Mouse (Mus musculus): ENCODE measurements around the gene Zmynd8. TPM values are rescaled to one million over a fixed set of nuclear protein-coding genes. Genes with fewer than 3 reads are reported as not detected.

The Zmynd8 gene
- polyA plus RNA-seq (2014; fragmentation: Nextera tagmentation; extraction: Ambion mirVana): 52.9 and 54.5 TPM in 2 replicates

DNA sequence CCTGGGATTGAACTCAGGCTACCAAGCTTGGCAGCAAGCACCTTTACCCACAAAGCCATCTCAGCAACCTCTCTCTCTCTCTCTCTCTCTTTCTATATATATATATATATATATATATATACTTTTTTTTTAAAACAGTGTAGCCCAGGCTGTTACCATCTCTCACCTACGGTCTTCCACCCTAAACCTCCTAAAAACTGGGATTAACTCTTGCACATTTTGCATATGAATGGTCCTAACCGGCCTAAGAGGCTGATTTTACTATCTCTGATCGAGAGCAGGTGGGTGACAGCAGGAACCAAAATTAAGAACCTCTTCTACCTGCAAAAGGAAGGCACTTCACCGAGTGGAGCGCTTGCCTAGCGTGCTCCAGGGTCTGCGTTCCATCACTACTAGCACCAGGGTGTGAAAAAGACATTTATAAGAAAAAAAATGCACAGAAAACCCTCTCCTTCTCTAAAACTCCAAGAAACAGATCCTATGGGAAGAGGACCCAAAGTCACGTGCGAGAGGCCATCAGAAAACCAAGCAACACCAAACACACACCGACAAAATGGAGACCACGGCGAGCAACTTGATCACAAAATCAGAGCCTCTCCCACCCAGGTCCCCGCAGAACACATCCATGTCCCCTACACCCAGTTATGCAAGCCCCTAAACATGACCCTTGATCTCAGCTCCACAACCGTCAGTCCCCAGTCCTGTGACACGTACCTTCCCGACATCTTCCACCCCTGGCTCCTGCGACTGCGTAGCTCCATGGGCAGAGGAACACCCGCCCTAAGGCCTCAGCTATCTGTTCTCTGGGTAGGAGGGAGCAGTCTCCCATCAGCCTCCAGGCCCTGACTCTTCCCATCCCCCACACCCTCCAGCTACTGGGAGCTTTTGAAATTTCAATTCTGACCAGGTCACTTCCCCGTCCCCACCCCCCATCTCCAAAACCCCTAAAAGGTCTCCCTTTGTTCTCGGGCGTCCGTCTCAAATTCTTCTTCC is at the start of gene Zmynd8:
TSS of gene Zmynd8 (minus strand) at position 815 of the 993 bp plus-strand sequence.
- ATAC-seq (ENCODE audit: insufficient read depth, low FRiP score, low TSS enrichment): no peak
- Histone ChIP-seq H3K9ac (ENCODE audit: low read length) (peak within 1 kb of the TSS; percentile 54), H3K4me2 (ENCODE audit: low read depth) (peak within 1 kb of the TSS; percentile 34), H3K4me3 (ENCODE audit: low read depth, low read length) (peak within 1 kb of the TSS; percentile 16), H3K36me3 (ENCODE audit: control insufficient read depth, insufficient read depth, low read length) (no peaks in the 10 kb centered on the region; the same call in 1 of the 2 replicates), H3K27ac (ENCODE audit: low read depth, low read length) (0 out of 2 replicates have a peak within 1 kb of the TSS, but pooled peaks have one; percentile 46), H3K9me3 (ENCODE audit: control insufficient read depth, low read length) (no peaks in the 10 kb centered on the region), H3K4me1 (ENCODE audit: control insufficient read depth, insufficient read depth, low read length) (peaks cover 16% of the 10 kb centered on the region), H3K27me3 (ENCODE audit: control insufficient read depth, insufficient read depth, low read length) (no peaks in the 10 kb centered on the region)
- peak; percentile 61 for DNase-seq (ENCODE audit: low spot score)
- 17% methylated on average over 23 of the region's 23 CpGs for WGBS

- Histone ChIP-seq H3K4me1 (ENCODE audit: control insufficient read depth, insufficient read depth, low read length) (no peaks in the 10 kb centered on the region), H3K4me2 (ENCODE audit: low read depth) (no peak overlapping the region), H3K27ac (ENCODE audit: low read depth, low read length) (no peak overlapping the region), H3K9ac (ENCODE audit: low read length) (no peak overlapping the region), H3K9me3 (ENCODE audit: control insufficient read depth, low read length) (no peaks in the 10 kb centered on the region), H3K4me3 (ENCODE audit: low read depth, low read length) (no peak overlapping the region), H3K27me3 (ENCODE audit: control insufficient read depth, insufficient read depth, low read length) (no peaks in the 10 kb centered on the region), H3K36me3 (ENCODE audit: control insufficient read depth, insufficient read depth, low read length) (no peaks in the 10 kb centered on the region)
- ATAC-seq (ENCODE audit: insufficient read depth, low FRiP score, low TSS enrichment) (no peak), DNase-seq (ENCODE audit: low spot score) (no peak)
- 81% methylated on average over 1 of the region's 1 CpGs for WGBS
Observed at GRCm38 (mm10) chr2:165948007-165948406, 49.2 kb upstream of the Zmynd8 start.

GRCm38 (mm10) chr2:165946046-165946564 is 47.3 kb upstream of the Zmynd8 start:
- Histone ChIP-seq H3K9ac (ENCODE audit: low read length) (no peak overlapping the region), H3K4me1 (ENCODE audit: control insufficient read depth, insufficient read depth, low read length) (no peaks in the 10 kb centered on the region), H3K27ac (ENCODE audit: low read depth, low read length) (no peak overlapping the region), H3K27me3 (ENCODE audit: control insufficient read depth, insufficient read depth, low read length) (no peaks in the 10 kb centered on the region), H3K4me3 (ENCODE audit: low read depth, low read length) (no peak overlapping the region), H3K9me3 (ENCODE audit: control insufficient read depth, low read length) (no peaks in the 10 kb centered on the region), H3K36me3 (ENCODE audit: control insufficient read depth, insufficient read depth, low read length) (no peaks in the 10 kb centered on the region), H3K4me2 (ENCODE audit: low read depth) (no peak overlapping the region)
- ATAC-seq (ENCODE audit: insufficient read depth, low FRiP score, low TSS enrichment) (no peak), DNase-seq (ENCODE audit: low spot score) (no peak)
- 90% methylated on average over 1 of the region's 1 CpGs for WGBS

DNA sequence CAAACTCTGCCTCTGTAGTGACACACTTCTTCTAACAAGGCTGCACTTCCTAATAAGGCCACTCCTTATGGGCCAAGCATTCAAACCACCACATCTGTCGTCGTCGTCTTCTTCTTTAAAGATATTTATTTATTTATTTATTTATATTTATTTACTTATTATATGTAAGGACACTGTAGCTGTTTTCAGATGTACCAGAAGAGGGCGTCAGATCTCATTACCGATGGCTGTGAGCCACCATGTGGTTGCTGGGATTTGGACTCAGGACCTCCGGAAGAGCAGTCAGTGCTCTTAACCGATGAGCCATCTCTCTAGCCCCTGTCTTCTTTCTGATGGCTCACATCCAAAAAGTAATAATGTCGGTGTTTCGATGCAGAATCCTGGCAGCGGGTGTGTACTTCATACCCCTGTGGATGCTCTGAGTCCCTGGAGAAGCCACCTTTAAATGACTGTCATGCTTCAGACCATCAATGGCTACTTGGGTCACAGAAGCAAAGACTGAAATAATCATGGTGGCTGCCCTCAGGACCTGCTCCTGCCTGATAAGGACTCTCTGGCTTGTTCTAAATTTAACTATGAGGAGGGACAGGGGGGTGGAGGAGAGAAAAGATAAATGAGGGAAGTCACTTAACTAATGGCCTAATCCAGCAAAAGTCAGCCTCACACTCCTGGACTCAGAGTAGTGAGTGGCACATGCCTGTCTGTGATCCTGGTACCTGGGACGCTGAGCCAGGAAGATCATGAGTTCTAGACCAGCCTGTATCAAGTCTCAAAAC is 45.9 kb upstream of the Zmynd8 start:
- no peak overlapping the region for H3K27ac ChIP-seq (ENCODE audit: low read depth, low read length)
- no peaks in the 10 kb centered on the region for H3K4me1 ChIP-seq (ENCODE audit: control insufficient read depth, insufficient read depth, low read length)
- ATAC-seq (ENCODE audit: insufficient read depth, low FRiP score, low TSS enrichment): no peak
- no peaks in the 10 kb centered on the region for H3K9me3 ChIP-seq (ENCODE audit: control insufficient read depth, low read length)
- no peaks in the 10 kb centered on the region for H3K27me3 ChIP-seq (ENCODE audit: control insufficient read depth, insufficient read depth, low read length)
- no peak overlapping the region for H3K4me2 ChIP-seq (ENCODE audit: low read depth)
- no peak overlapping the region for H3K4me3 ChIP-seq (ENCODE audit: low read depth, low read length)
- H3K36me3 ChIP-seq (ENCODE audit: control insufficient read depth, insufficient read depth, low read length): no peaks in the 10 kb centered on the region
- no peak overlapping the region for H3K9ac ChIP-seq (ENCODE audit: low read length)
- DNase-seq (ENCODE audit: low spot score): no peak
- 80% methylated on average over 11 of the region's 11 CpGs for WGBS

- H3K4me1 ChIP-seq (ENCODE audit: control insufficient read depth, insufficient read depth, low read length): no peaks in the 10 kb centered on the region
- no peak overlapping the region for H3K4me3 ChIP-seq (ENCODE audit: low read depth, low read length)
- 98% methylated on average over 2 of the region's 2 CpGs for WGBS
- no peak overlapping the region for H3K9ac ChIP-seq (ENCODE audit: low read length)
- DNase-seq (ENCODE audit: low spot score): no peak
- no peaks in the 10 kb centered on the region for H3K36me3 ChIP-seq (ENCODE audit: control insufficient read depth, insufficient read depth, low read length)
- no peaks in the 10 kb centered on the region for H3K9me3 ChIP-seq (ENCODE audit: control insufficient read depth, low read length)
- no peak overlapping the region for H3K27ac ChIP-seq (ENCODE audit: low read depth, low read length)
- no peaks in the 10 kb centered on the region for H3K27me3 ChIP-seq (ENCODE audit: control insufficient read depth, insufficient read depth, low read length)
- H3K4me2 ChIP-seq (ENCODE audit: low read depth): no peak overlapping the region
- ATAC-seq (ENCODE audit: insufficient read depth, low FRiP score, low TSS enrichment): no peak
Observed at GRCm38 (mm10) chr2:165943113-165943512, 44.3 kb upstream of the Zmynd8 start.

GRCm38 (mm10) chr2:165936106-165936505 is 37.3 kb upstream of the Zmynd8 start:
- no peak overlapping the region for H3K9ac ChIP-seq (ENCODE audit: low read length)
- WGBS: 65% methylated on average over 12 of the region's 12 CpGs
- H3K4me1 ChIP-seq (ENCODE audit: control insufficient read depth, insufficient read depth, low read length): no peaks in the 10 kb centered on the region
- no peaks in the 10 kb centered on the region for H3K36me3 ChIP-seq (ENCODE audit: control insufficient read depth, insufficient read depth, low read length)
- no peaks in the 10 kb centered on the region for H3K9me3 ChIP-seq (ENCODE audit: control insufficient read depth, low read length)
- H3K4me3 ChIP-seq (ENCODE audit: low read depth, low read length): no peak overlapping the region
- no peak overlapping the region for H3K4me2 ChIP-seq (ENCODE audit: low read depth)
- DNase-seq (ENCODE audit: low spot score) (no peak), ATAC-seq (ENCODE audit: insufficient read depth, low FRiP score, low TSS enrichment) (no peak)
- no peak overlapping the region for H3K27ac ChIP-seq (ENCODE audit: low read depth, low read length)
- H3K27me3 ChIP-seq (ENCODE audit: control insufficient read depth, insufficient read depth, low read length): no peaks in the 10 kb centered on the region

DNA sequence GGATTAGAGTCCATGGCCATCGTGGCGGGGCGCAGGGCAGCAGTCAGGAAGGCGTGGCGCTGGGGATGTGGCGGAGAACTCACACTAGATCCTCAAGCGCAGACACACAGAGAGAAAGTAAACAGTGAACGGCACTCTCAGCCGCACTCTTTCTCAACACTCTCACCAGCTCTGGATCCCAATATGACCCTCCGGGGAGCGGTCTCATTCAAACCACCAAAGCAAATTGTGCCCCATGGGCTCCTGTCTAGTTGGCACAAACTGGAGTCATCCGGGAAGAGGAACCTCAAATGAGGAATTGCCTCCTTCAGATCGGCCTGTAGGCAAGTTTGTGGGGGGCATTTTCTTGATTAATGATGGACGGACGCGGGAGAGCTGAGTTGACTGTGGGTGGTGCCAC is 28.9 kb upstream of the Zmynd8 start:
- Histone ChIP-seq H3K36me3 (ENCODE audit: control insufficient read depth, insufficient read depth, low read length) (no peaks in the 10 kb centered on the region), H3K4me3 (ENCODE audit: low read depth, low read length) (no peak overlapping the region), H3K9ac (ENCODE audit: low read length) (no peak overlapping the region), H3K9me3 (ENCODE audit: control insufficient read depth, low read length) (no peaks in the 10 kb centered on the region), H3K27me3 (ENCODE audit: control insufficient read depth, insufficient read depth, low read length) (no peaks in the 10 kb centered on the region), H3K4me1 (ENCODE audit: control insufficient read depth, insufficient read depth, low read length) (no peaks in the 10 kb centered on the region), H3K4me2 (ENCODE audit: low read depth) (no peak overlapping the region), H3K27ac (ENCODE audit: low read depth, low read length) (no peak overlapping the region)
- ATAC-seq (ENCODE audit: insufficient read depth, low FRiP score, low TSS enrichment): no peak
- DNase-seq (ENCODE audit: low spot score): no peak
- WGBS: 96% methylated on average over 16 of the region's 16 CpGs

DNA sequence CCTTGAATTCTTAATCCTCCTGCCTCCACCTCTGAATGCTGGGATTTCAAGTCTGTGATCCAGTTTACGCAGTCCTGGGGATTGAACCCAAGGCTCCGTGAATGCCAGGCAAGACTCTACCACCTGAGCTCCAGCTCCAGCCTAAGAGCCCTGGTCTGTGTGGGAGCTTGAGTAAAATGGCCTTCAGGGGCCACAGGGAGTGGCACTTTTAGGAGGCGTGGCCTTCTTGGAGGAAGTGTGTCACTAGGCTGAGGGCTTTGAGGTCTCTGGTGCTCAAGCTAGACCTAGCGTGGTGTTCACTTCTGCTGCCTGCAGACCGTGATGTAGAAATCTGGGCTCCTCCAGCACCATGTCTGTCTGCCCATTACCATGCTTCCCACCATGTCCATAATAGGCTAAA is 27.4 kb upstream of the Zmynd8 start:
- Histone ChIP-seq H3K27me3 (ENCODE audit: control insufficient read depth, insufficient read depth, low read length) (no peaks in the 10 kb centered on the region), H3K9me3 (ENCODE audit: control insufficient read depth, low read length) (no peaks in the 10 kb centered on the region), H3K9ac (ENCODE audit: low read length) (no peak overlapping the region), H3K27ac (ENCODE audit: low read depth, low read length) (no peak overlapping the region), H3K4me3 (ENCODE audit: low read depth, low read length) (no peak overlapping the region), H3K4me1 (ENCODE audit: control insufficient read depth, insufficient read depth, low read length) (no peaks in the 10 kb centered on the region), H3K4me2 (ENCODE audit: low read depth) (no peak overlapping the region), H3K36me3 (ENCODE audit: control insufficient read depth, insufficient read depth, low read length) (no peaks in the 10 kb centered on the region)
- 94% methylated on average over 5 of the region's 5 CpGs for WGBS
- ATAC-seq (ENCODE audit: insufficient read depth, low FRiP score, low TSS enrichment): no peak
- DNase-seq (ENCODE audit: low spot score): no peak

Data from neural tube, embryonic 11.5 days (tissue).